In genomic region chr2:104320061-104320624, GRCm38 (mm10) we compare ENCODE assay signal across 17 mouse cellular contexts.
DNase-seq lines count a peak whose midpoint lies in the region; ATAC-seq and TF ChIP-seq lines count a peak whose summit lies in the region.
"Had no signal": no experiment of that assay in that cellular context is flagged by ENCODE, and none has a peak within 500 bp of the region (broad histone marks: within the 10 kb centered on the region; RNA-seq: fewer than 3 reads in every experiment).

No protein-coding gene starts in this region.

- DNase-seq in hindbrain, postnatal 0 days (ENCODE audit: low spot score), result no peak
- DNase-seq in left cerebral cortex, postnatal 4 days, result peak; percentile 37
- no peak for DNase-seq in left cerebral cortex, adult 9 months (ENCODE audit: low spot score in 2 of 2)
- peak; percentile 60 for DNase-seq in adrenal gland, adult 8-10 months
- DNase-seq: heart, postnatal 14 days; lung, adult 2 months; lung, postnatal 36 days; thymus, postnatal 36 days had no signal

- no peaks in the 10 kb centered on the region for H3K27me3 ChIP-seq in hindbrain, postnatal 0 days (ENCODE audit: insufficient read depth, low read length)
- no peaks in the 10 kb centered on the region for H3K27me3 ChIP-seq in hindbrain, embryonic 16.5 days (replicated peaks; ENCODE audit: control insufficient read depth, insufficient read depth, low read length)
- no peaks in the 10 kb centered on the region for H3K27me3 ChIP-seq in hindbrain, embryonic 13.5 days
- H3K27me3 ChIP-seq: heart, embryonic 12.5 days; hindbrain, embryonic 15.5 days had no signal

- peak; percentile 27; the same call in 1 of the 2 replicates for TF ChIP-seq POLR2A in cortical plate, adult 2 months (IDR thresholded peaks at IDR 0.05; ENCODE audit: extremely low read depth, insufficient read depth, low read length)

- ATAC-seq in hindbrain, postnatal 0 days, result peak; percentile 28; the same call in 1 of the 2 replicates
- no peak for ATAC-seq in hindbrain, embryonic 16.5 days
- no peak for ATAC-seq in hindbrain, embryonic 13.5 days (ENCODE audit: low FRiP score)
- ATAC-seq: intestine, postnatal 0 days; midbrain, embryonic 16.5 days had no signal

- no peak overlapping the region for H3K27ac ChIP-seq in hindbrain, postnatal 0 days
- H3K27ac ChIP-seq in hindbrain, embryonic 16.5 days (ENCODE audit: low read depth, low read length), result no peak overlapping the region
- peak overlapping the region; percentile 26 for H3K27ac ChIP-seq in cortical plate, adult 2 months (ENCODE audit: insufficient read depth, low read length)
- H3K27ac ChIP-seq in hindbrain, embryonic 13.5 days, result no peak overlapping the region
- H3K27ac ChIP-seq: forebrain, embryonic 10.5 days; hindbrain, embryonic 15.5 days had no signal

- H3K4me3 ChIP-seq in hindbrain, postnatal 0 days (ENCODE audit: low read length), result no peak overlapping the region
- no peak overlapping the region for H3K4me3 ChIP-seq in hindbrain, embryonic 16.5 days (ENCODE audit: low read length)
- H3K4me3 ChIP-seq in cortical plate, adult 2 months (ENCODE audit: insufficient read depth, low read length), result no peak overlapping the region
- H3K4me3 ChIP-seq in hindbrain, embryonic 13.5 days, result no peak overlapping the region
- H3K4me3 ChIP-seq: forebrain, embryonic 10.5 days; heart, embryonic 12.5 days; hindbrain, embryonic 15.5 days had no signal

- 76% methylated on average over 13 of the region's 13 CpGs for WGBS in hindbrain, postnatal 0 days
- 81% methylated on average over 13 of the region's 13 CpGs for WGBS in hindbrain, embryonic 16.5 days
- 84% methylated on average over 13 of the region's 13 CpGs for WGBS in hindbrain, embryonic 13.5 days

- intact Hi-C loops in left cerebral cortex, postnatal 4 days (cut with DNase I), result no loop called here

- no peak overlapping the region for H3K9ac ChIP-seq in hindbrain, postnatal 0 days (replicated peaks; ENCODE audit: low read length)
- H3K9ac ChIP-seq in hindbrain, embryonic 16.5 days (ENCODE audit: low read depth, low read length), result no peak overlapping the region
- H3K9ac ChIP-seq in hindbrain, embryonic 13.5 days, result no peak overlapping the region
- H3K9ac ChIP-seq: heart, embryonic 12.5 days; hindbrain, embryonic 15.5 days had no signal

- no peak for TF ChIP-seq CTCF in hindbrain, postnatal 0 days (IDR thresholded peaks at IDR 0.05; ENCODE audit: low read depth)
- no peak for TF ChIP-seq CTCF in cortical plate, adult 2 months (IDR thresholded peaks at IDR 0.05; ENCODE audit: extremely low read depth, insufficient read depth, low read length)

- no peaks in the 10 kb centered on the region for H3K9me3 ChIP-seq in hindbrain, postnatal 0 days (ENCODE audit: low read length)
- H3K9me3 ChIP-seq in hindbrain, embryonic 16.5 days (ENCODE audit: control insufficient read depth, low read length), result no peaks in the 10 kb centered on the region
- H3K9me3 ChIP-seq in hindbrain, embryonic 13.5 days, result no peaks in the 10 kb centered on the region
- H3K9me3 ChIP-seq: forebrain, embryonic 10.5 days; heart, embryonic 12.5 days; hindbrain, embryonic 15.5 days had no signal

- peaks cover 16% of the 10 kb centered on the region for H3K4me1 ChIP-seq in hindbrain, postnatal 0 days (ENCODE audit: insufficient read depth, low read length)
- peaks cover 17% of the 10 kb centered on the region for H3K4me1 ChIP-seq in hindbrain, embryonic 16.5 days (ENCODE audit: control insufficient read depth, insufficient read depth, low read depth, low read length)
- peaks cover 29% of the 10 kb centered on the region for H3K4me1 ChIP-seq in cortical plate, adult 2 months (ENCODE audit: control insufficient read depth, insufficient read depth, low read length)
- H3K4me1 ChIP-seq in hindbrain, embryonic 13.5 days (replicated peaks), result peaks cover 29% of the 10 kb centered on the region
- H3K4me1 ChIP-seq: heart, embryonic 12.5 days had no signal

- H3K4me2 ChIP-seq in hindbrain, postnatal 0 days (ENCODE audit: low read depth, low read length), result no peak overlapping the region
- no peak overlapping the region for H3K4me2 ChIP-seq in hindbrain, embryonic 16.5 days (ENCODE audit: low read length)
- no peak overlapping the region for H3K4me2 ChIP-seq in hindbrain, embryonic 13.5 days
- H3K4me2 ChIP-seq: heart, embryonic 12.5 days; hindbrain, embryonic 15.5 days; liver, embryonic 11.5 days had no signal

- H3K36me3 ChIP-seq in hindbrain, postnatal 0 days (ENCODE audit: insufficient read depth, low read length), result no peaks in the 10 kb centered on the region
- H3K36me3 ChIP-seq in hindbrain, embryonic 16.5 days (ENCODE audit: control insufficient read depth, insufficient read depth, low read length), result no peaks in the 10 kb centered on the region
- H3K36me3 ChIP-seq in hindbrain, embryonic 13.5 days, result no peaks in the 10 kb centered on the region
- H3K36me3 ChIP-seq: forebrain, embryonic 10.5 days; heart, embryonic 12.5 days; hindbrain, embryonic 15.5 days had no signal

Comparison
In these comparisons a context has a peak if more than half of its experiments do, and no peak if none do; other contexts are left out.
1. DNase-seq: peak in left cerebral cortex, postnatal 4 days (single experiment) and adrenal gland, adult 8-10 months (single experiment); none in hindbrain, postnatal 0 days (single experiment) and left cerebral cortex, adult 9 months (0 of 2).